Mouse (Mus musculus) neural tube, embryonic 15.5 days (tissue): ENCODE data around the gene Tmem102. TPM values are rescaled to one million over a fixed set of nuclear protein-coding genes. Genes with fewer than 3 reads are reported as not detected.

Experiments
- ATAC-seq: fragments of 200-750 bp; cut with Nextera tagmentation; 2 replicates; pipeline ENCODE4 v1.8.0; 2017; ENCODE audit warnings: mild to moderate bottlenecking, moderate TSS enrichment, moderate library complexity; ENCODE audit not compliant: low FRiP score
- H3K27ac ChIP-seq: fragments of 300-500 bp; sonication (generic); replicated peaks from 2 replicates; pipeline ENCODE4 v1.5.1; 2015; ENCODE audit warnings: mild to moderate bottlenecking, inconsistent platforms
- H3K27me3 ChIP-seq: fragments of 300-500 bp; sonication (generic); replicated peaks from 2 replicates; pipeline ENCODE4 v1.6.1; 2015; ENCODE audit warnings: inconsistent platforms
- H3K36me3 ChIP-seq: fragments of 300-500 bp; sonication (generic); 2 replicates; pipeline ENCODE4 v1.6.1; 2015; ENCODE audit warnings: inconsistent platforms
- H3K4me1 ChIP-seq: fragments of 300-500 bp; sonication (generic); 2 replicates; pipeline ENCODE4 v1.6.1; 2015; ENCODE audit warnings: inconsistent platforms
- H3K4me2 ChIP-seq: fragments of 300-500 bp; sonication (generic); 2 replicates; pipeline ENCODE4 v1.6.1; 2015; ENCODE audit warnings: inconsistent platforms, mild to moderate bottlenecking, moderate library complexity
- H3K4me3 ChIP-seq: fragments of 300-500 bp; sonication (generic); replicated peaks from 2 replicates; pipeline ENCODE4 v1.5.1; 2015; ENCODE audit warnings: mild to moderate bottlenecking, inconsistent platforms
- H3K9ac ChIP-seq: fragments of 300-500 bp; sonication (generic); replicated peaks from 2 replicates; pipeline ENCODE4 v1.6.1; 2015; ENCODE audit warnings: mild to moderate bottlenecking, inconsistent platforms
- H3K9me3 ChIP-seq: fragments of 300-500 bp; sonication (generic); replicated peaks from 2 replicates; pipeline ENCODE4 v1.6.1; 2016; ENCODE audit warnings: inconsistent platforms
- WGBS: fragments of 180-500 bp; shearing (Covaris S2); methylation state at CpG from one replicate; pipeline ENCODE4 v1.1.7; 2015; ENCODE audit warnings: mixed read lengths; 5-methylcytosine and 5-hydroxymethylcytosine counted together
- polyA plus RNA-seq: library from polyadenylated mRNA; unstranded; fragments of >200 nt; fragmentation: Nextera tagmentation; extraction: Ambion mirVana; gene quantifications from 2 replicates; pipeline ENCODE4 v1.2.1, GENCODE M21; 2015

Gene Tmem102
- polyA plus RNA-seq, 1 experiment from 2014 or later = 1.1 TPM

DNA sequence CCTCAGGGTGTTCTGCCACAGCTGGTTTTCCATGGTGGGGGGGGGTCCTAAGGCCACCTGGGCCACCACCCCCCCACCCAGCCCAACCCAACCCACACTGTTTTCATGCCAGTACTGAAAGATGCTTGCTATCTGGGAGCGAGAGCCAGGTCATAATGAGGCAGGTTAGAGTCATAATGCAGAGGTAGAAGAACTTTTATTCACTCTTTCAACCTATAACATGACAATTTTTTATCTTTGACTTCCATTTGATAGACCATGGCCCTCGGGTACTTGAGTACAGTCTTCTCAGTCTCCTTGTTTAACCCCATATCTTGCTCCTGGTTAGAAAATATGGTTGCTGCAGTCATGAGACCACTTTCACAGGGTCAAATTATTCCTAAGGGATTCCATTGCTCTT is 12.9 kb upstream of the Tmem102 start, which contains the start of gene Spem2:
Gene Spem2, minus strand, starts transcription at position 101 of the 400 bp plus-strand sequence.
- Histone ChIP-seq H3K36me3 (no peaks in the 10 kb centered on the region), H3K4me1 (no peaks in the 10 kb centered on the region), H3K4me3 (no peak within 1 kb of the TSS), H3K9me3 (0 out of 2 replicates have a peak, but pooled peaks cover 3% of the 10 kb centered on the region), H3K27me3 (no peaks in the 10 kb centered on the region), H3K9ac (no peak within 1 kb of the TSS), H3K27ac (no peak within 1 kb of the TSS), H3K4me2 (no peak within 1 kb of the TSS)
- ATAC-seq = no peak
- 80% methylated on average over 2 of the region's 2 CpGs for WGBS

GRCm38 (mm10) chr11:69816520-69816919 is 11.1 kb upstream of the Tmem102 start:
- WGBS = 89% methylated on average over 12 of the region's 12 CpGs
- Histone ChIP-seq H3K9me3 (0 out of 2 replicates have a peak, but pooled peaks cover 3% of the 10 kb centered on the region), H3K9ac (no peak overlapping the region), H3K36me3 (no peaks in the 10 kb centered on the region), H3K4me3 (no peak overlapping the region), H3K27ac (no peak overlapping the region), H3K27me3 (no peaks in the 10 kb centered on the region), H3K4me1 (no peaks in the 10 kb centered on the region), H3K4me2 (no peak overlapping the region)
- ATAC-seq = no peak

- Histone ChIP-seq H3K4me1 (no peaks in the 10 kb centered on the region), H3K4me2 (no peak within 1 kb of the TSS), H3K27me3 (no peaks in the 10 kb centered on the region), H3K9ac (no peak within 1 kb of the TSS), H3K36me3 (no peaks in the 10 kb centered on the region), H3K27ac (no peak within 1 kb of the TSS), H3K4me3 (no peak within 1 kb of the TSS), H3K9me3 (0 out of 2 replicates have a peak, but pooled peaks cover 3% of the 10 kb centered on the region)
- WGBS = 69% methylated on average over 10 of the region's 10 CpGs
- ATAC-seq = no peak
Measured at GRCm38 (mm10) chr11:69815155-69815554, 9.7 kb upstream of the Tmem102 start, which contains the start of gene Gm39566. Gm39566 (minus strand) TSS chr11:69815298.

GRCm38 (mm10) chr11:69810280-69810679 is 4.9 kb upstream of the Tmem102 start:
- no peak overlapping the region for H3K27ac ChIP-seq
- H3K27me3 ChIP-seq = peaks cover 16% of the 10 kb centered on the region
- H3K4me2 ChIP-seq = no peak overlapping the region
- ATAC-seq = no peak
- H3K9ac ChIP-seq = no peak overlapping the region
- no peaks in the 10 kb centered on the region for H3K36me3 ChIP-seq
- no peak overlapping the region for H3K4me3 ChIP-seq
- peaks cover 4% of the 10 kb centered on the region; the same call in 1 of the 2 replicates for H3K4me1 ChIP-seq
- no peaks in the 10 kb centered on the region for H3K9me3 ChIP-seq

GRCm38 (mm10) chr11:69807641-69808040 is 2.2 kb upstream of the Tmem102 start:
- 87% methylated on average over 2 of the region's 2 CpGs for WGBS
- Histone ChIP-seq H3K36me3 (no peaks in the 10 kb centered on the region), H3K27me3 (peaks cover 21% of the 10 kb centered on the region), H3K27ac (no peak overlapping the region), H3K9me3 (no peaks in the 10 kb centered on the region), H3K4me1 (peaks cover 30% of the 10 kb centered on the region), H3K9ac (no peak overlapping the region), H3K4me2 (no peak overlapping the region), H3K4me3 (no peak overlapping the region)
- ATAC-seq = no peak

DNA sequence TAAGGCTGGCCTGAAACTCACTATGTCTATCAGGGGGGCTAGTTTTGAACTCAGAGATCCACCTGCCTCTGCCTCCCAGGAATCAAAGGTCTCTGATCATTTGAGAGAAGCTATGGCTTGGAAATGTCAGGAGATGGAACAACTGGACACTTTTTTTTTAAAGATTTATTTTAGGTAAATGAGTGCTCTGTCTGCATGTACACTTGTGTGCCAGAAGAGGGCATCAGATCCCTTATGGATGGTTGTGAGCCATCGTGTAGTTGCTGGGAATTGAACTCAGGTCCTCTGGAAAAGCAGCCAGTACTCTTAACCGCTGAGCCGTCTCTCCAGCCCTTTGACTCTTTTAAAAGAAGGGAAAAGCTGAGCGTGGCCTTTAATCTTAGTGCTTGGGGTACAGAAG is 954 bp upstream of the Tmem102 start:
- WGBS = 78% methylated on average over 4 of the region's 4 CpGs
- H3K9me3 ChIP-seq = no peaks in the 10 kb centered on the region
- H3K9ac ChIP-seq = no peak overlapping the region
- no peak overlapping the region for H3K27ac ChIP-seq
- H3K4me3 ChIP-seq = no peak overlapping the region
- no peak for ATAC-seq
- peaks cover 43% of the 10 kb centered on the region for H3K4me1 ChIP-seq
- H3K36me3 ChIP-seq = no peaks in the 10 kb centered on the region
- no peak overlapping the region for H3K4me2 ChIP-seq
- H3K27me3 ChIP-seq = peaks cover 21% of the 10 kb centered on the region

- peaks cover 21% of the 10 kb centered on the region for H3K27me3 ChIP-seq
- peak overlapping the region; percentile 87 for H3K4me2 ChIP-seq
- no peak overlapping the region for H3K9ac ChIP-seq
- no peaks in the 10 kb centered on the region for H3K9me3 ChIP-seq
- no peak overlapping the region for H3K27ac ChIP-seq
- no peaks in the 10 kb centered on the region for H3K36me3 ChIP-seq
- 6% methylated on average over 12 of the region's 12 CpGs for WGBS
- peak overlapping the region; percentile 11; the same call in 1 of the 2 replicates for H3K4me3 ChIP-seq
- H3K4me1 ChIP-seq = peaks cover 59% of the 10 kb centered on the region
- no peak for ATAC-seq
Measured at GRCm38 (mm10) chr11:69804652-69804940, 828 bp downstream of the Tmem102 start.

DNA sequence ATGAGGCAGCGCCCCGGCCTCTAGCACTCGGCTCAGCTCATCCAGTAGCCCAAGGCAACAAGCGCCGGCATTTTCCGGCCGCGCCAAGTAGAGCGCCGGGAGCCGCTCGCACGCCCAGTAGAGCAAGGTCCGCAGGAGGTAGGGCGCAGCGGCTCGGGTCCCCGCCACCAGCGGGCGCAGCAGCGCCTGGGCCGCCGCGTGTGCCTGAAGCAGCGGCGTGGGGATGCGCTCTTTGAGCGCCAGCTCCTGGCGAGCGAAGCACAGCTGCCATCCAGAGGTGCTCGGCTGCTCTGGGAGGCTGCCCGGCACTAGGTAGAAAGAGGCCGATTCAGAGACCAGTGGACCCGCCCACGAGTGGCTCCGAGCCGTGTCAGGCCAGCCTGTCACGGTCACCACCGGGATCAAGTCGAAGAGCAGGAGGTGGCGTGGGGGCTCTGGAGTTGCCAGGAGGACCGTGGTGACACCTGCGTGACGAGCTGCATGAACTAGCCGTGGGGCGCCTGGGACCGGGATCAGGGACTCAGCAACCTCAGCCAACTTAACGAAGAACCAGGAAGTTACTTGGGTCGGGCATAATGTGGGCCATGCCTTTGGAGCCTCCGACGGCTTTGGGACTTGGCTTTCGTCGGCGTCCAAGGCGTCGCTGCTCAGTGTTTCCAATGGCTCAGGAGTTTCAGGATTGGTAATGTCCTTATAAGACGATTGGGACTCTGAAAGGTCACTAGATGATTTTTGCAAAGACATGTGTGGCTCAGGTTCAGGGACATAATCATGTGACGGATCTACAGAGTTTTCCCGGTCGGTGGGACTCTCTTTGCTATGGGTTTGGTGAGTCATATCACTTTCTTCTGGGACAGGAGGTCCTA is 1.4 kb downstream of the Tmem102 start:
- peak; percentile 14; the same call in 1 of the 2 replicates for ATAC-seq
- H3K27ac ChIP-seq = peak overlapping the region; percentile 94
- 1% methylated on average over 60 of the region's 60 CpGs for WGBS

GRCm38 (mm10) chr11:69803328-69803727 is 2.1 kb downstream of the Tmem102 start:
- 2% methylated on average over 12 of the region's 12 CpGs for WGBS
- H3K27me3 ChIP-seq = peaks cover 21% of the 10 kb centered on the region
- peak overlapping the region; percentile 57 for H3K9ac ChIP-seq
- no peak for ATAC-seq
- no peaks in the 10 kb centered on the region for H3K9me3 ChIP-seq
- H3K4me2 ChIP-seq = peak overlapping the region; percentile 87
- H3K4me1 ChIP-seq = peaks cover 67% of the 10 kb centered on the region
- H3K4me3 ChIP-seq = peak overlapping the region; percentile 63
- peak overlapping the region; percentile 94 for H3K27ac ChIP-seq
- no peaks in the 10 kb centered on the region for H3K36me3 ChIP-seq

More for the DNA sequence above, 1.4 kb downstream of the Tmem102 start:
- Histone ChIP-seq H3K27me3 (peaks cover 21% of the 10 kb centered on the region), H3K9ac (peak overlapping the region; percentile 57), H3K36me3 (no peaks in the 10 kb centered on the region), H3K4me3 (peak overlapping the region; percentile 63), H3K9me3 (no peaks in the 10 kb centered on the region), H3K4me2 (peak overlapping the region; percentile 87), H3K4me1 (peaks cover 64% of the 10 kb centered on the region)

- no peaks in the 10 kb centered on the region for H3K9me3 ChIP-seq
- H3K9ac ChIP-seq = peak overlapping the region; percentile 57
- peaks cover 25% of the 10 kb centered on the region for H3K27me3 ChIP-seq
- H3K27ac ChIP-seq = peak overlapping the region; percentile 94
- under 1% methylated on average over 33 of the region's 33 CpGs for WGBS
- H3K4me3 ChIP-seq = peak overlapping the region; percentile 63
- ATAC-seq = peak; percentile 32
- no peaks in the 10 kb centered on the region for H3K36me3 ChIP-seq
- peak overlapping the region; percentile 87 for H3K4me2 ChIP-seq
- peaks cover 67% of the 10 kb centered on the region for H3K4me1 ChIP-seq
Measured at GRCm38 (mm10) chr11:69802648-69803105, 2.7 kb downstream of the Tmem102 start.

- H3K9me3 ChIP-seq = no peaks in the 10 kb centered on the region
- peak within 1 kb of the TSS; percentile 63 for H3K4me3 ChIP-seq
- H3K27me3 ChIP-seq = peaks cover 31% of the 10 kb centered on the region
- peak within 1 kb of the TSS; percentile 57 for H3K9ac ChIP-seq
- H3K4me1 ChIP-seq = peaks cover 67% of the 10 kb centered on the region
- no peaks in the 10 kb centered on the region for H3K36me3 ChIP-seq
- peak within 1 kb of the TSS; percentile 94 for H3K27ac ChIP-seq
- WGBS = under 1% methylated on average over 33 of the region's 33 CpGs
- peak within 1 kb of the TSS; percentile 87 for H3K4me2 ChIP-seq
- no peak for ATAC-seq
Measured at GRCm38 (mm10) chr11:69801379-69801977, 3.9 kb downstream of the Tmem102 start, which contains the start of gene Fgf11. Fgf11 (minus strand) TSS chr11:69801857.
